Mouse (Mus musculus) right cerebral cortex, postnatal 4 days (tissue): ENCODE data around the gene Gm49403.

Experiments used
- DNase-seq: peaks from one replicate; pipeline ENCODE4 v3.0.0-alpha.2; 2022

The Gm49403 gene

GRCm38 (mm10) chr19:8919684-8920072, 35.9 kb downstream of the Gm49403 start:
- no peak for DNase-seq

- peak; percentile 86 for DNase-seq
Measured at GRCm38 (mm10) chr19:8920073-8920736, 36.5 kb downstream of the Gm49403 start, which contains the start of gene B3gat3. Gene B3gat3 (plus strand): TSS chr19:8920374.

- no peak for DNase-seq
Measured at GRCm38 (mm10) chr19:8920836-8921291, 37.1 kb downstream of the Gm49403 start.

GRCm38 (mm10) chr19:8921741-8922140, 38.0 kb downstream of the Gm49403 start:
- no peak for DNase-seq

GRCm38 (mm10) chr19:8926766-8927165, 43.0 kb downstream of the Gm49403 start:
- DNase-seq = no peak

- no peak for DNase-seq
Measured at GRCm38 (mm10) chr19:8927891-8928525, 44.3 kb downstream of the Gm49403 start.

GRCm38 (mm10) chr19:8928689-8929223, 45.0 kb downstream of the Gm49403 start:
- no peak for DNase-seq

- DNase-seq = peak; percentile 54
Measured at GRCm38 (mm10) chr19:8929224-8930088, 45.7 kb downstream of the Gm49403 start, which contains the start of the genes Rom1 and Eml3. Gene Rom1 (minus strand): TSS chr19:8929356. Gene Eml3 (plus strand): TSS chr19:8929552.

- DNase-seq = no peak
Measured at GRCm38 (mm10) chr19:8930117-8930516, 46.4 kb downstream of the Gm49403 start.

- DNase-seq = no peak
Measured at GRCm38 (mm10) chr19:8930771-8931170, 47.0 kb downstream of the Gm49403 start.

- no peak for DNase-seq
Measured at GRCm38 (mm10) chr19:8936736-8937135, 53.0 kb downstream of the Gm49403 start.
